Mouse (Mus musculus): ENCODE data around the gene Dram1. TPM values are rescaled to one million over a fixed set of nuclear protein-coding genes. Genes with fewer than 3 reads are reported as not detected.
A peak's percentile ranks its signal among the peaks of the same experiment; 100 is the strongest.

The Dram1 gene
- polyA plus RNA-seq, 1 experiment from 2014 or later: 0.48 TPM

GRCm38 (mm10) chr10:88309851-88310250, 69.0 kb downstream of the Dram1 start:
- Histone ChIP-seq H3K4me3 (ENCODE audit: low read depth, low read length) (no peak overlapping the region), H3K4me2 (ENCODE audit: low read depth, severe bottlenecking) (no peak overlapping the region), H3K9ac (ENCODE audit: low read length) (no peak overlapping the region), H3K9me3 (ENCODE audit: control insufficient read depth, low read length) (no peaks in the 10 kb centered on the region), H3K27me3 (ENCODE audit: control insufficient read depth, insufficient read depth, low read length) (no peaks in the 10 kb centered on the region), H3K27ac (replicated peaks; ENCODE audit: low read depth, low read length) (no peak overlapping the region), H3K36me3 (ENCODE audit: control insufficient read depth, insufficient read depth, low read length) (no peaks in the 10 kb centered on the region), H3K4me1 (ENCODE audit: control insufficient read depth, insufficient read depth, low read length) (no peaks in the 10 kb centered on the region)
- WGBS: 74% methylated on average over 10 of the region's 10 CpGs
- ATAC-seq (ENCODE audit: insufficient number of reproducible peaks, low FRiP score, low TSS enrichment, low read depth) (no peak), DNase-seq (ENCODE audit: low spot score) (no peak)

GRCm38 (mm10) chr10:88306235-88306634, 72.6 kb downstream of the Dram1 start:
- H3K36me3 ChIP-seq (ENCODE audit: control insufficient read depth, insufficient read depth, low read length): no peaks in the 10 kb centered on the region
- 97% methylated on average over 3 of the region's 3 CpGs for WGBS
- no peak overlapping the region for H3K4me3 ChIP-seq (ENCODE audit: low read depth, low read length)
- no peak overlapping the region for H3K4me2 ChIP-seq (ENCODE audit: low read depth, severe bottlenecking)
- no peaks in the 10 kb centered on the region for H3K9me3 ChIP-seq (ENCODE audit: control insufficient read depth, low read length)
- DNase-seq (ENCODE audit: low spot score) (no peak), ATAC-seq (ENCODE audit: insufficient number of reproducible peaks, low FRiP score, low TSS enrichment, low read depth) (no peak)
- H3K4me1 ChIP-seq (ENCODE audit: control insufficient read depth, insufficient read depth, low read length): no peaks in the 10 kb centered on the region
- no peaks in the 10 kb centered on the region for H3K27me3 ChIP-seq (ENCODE audit: control insufficient read depth, insufficient read depth, low read length)
- no peak overlapping the region for H3K27ac ChIP-seq (replicated peaks; ENCODE audit: low read depth, low read length)
- no peak overlapping the region for H3K9ac ChIP-seq (ENCODE audit: low read length)

DNA sequence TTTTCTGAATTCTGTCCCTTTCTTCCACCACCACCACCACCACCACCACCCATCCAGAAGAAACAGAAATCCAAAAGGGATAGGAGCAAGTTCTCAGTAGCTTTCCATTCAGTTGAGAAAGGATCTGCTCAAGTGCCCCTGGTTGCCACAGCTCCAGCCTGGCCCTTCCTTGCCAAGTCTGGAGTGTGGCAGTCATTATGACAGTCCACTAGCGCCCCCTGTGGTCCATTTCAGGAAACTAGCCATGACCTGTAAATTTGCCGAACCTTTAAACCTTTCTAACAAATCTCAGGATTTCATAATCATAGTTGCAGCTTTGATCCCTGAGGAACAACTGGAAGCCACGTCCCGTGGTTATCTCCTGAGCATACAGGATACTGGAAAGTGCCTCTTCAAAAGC, 74.6 kb downstream of the Dram1 start:
- 11% methylated on average over 4 of the region's 4 CpGs for WGBS
- ATAC-seq (ENCODE audit: insufficient number of reproducible peaks, low FRiP score, low TSS enrichment, low read depth) (no peak), DNase-seq (ENCODE audit: low spot score) (peak; percentile 90)
- Histone ChIP-seq H3K4me2 (ENCODE audit: low read depth, severe bottlenecking) (no peak overlapping the region), H3K4me1 (ENCODE audit: control insufficient read depth, insufficient read depth, low read length) (no peaks in the 10 kb centered on the region), H3K4me3 (ENCODE audit: low read depth, low read length) (no peak overlapping the region), H3K27ac (replicated peaks; ENCODE audit: low read depth, low read length) (no peak overlapping the region), H3K9me3 (ENCODE audit: control insufficient read depth, low read length) (no peaks in the 10 kb centered on the region), H3K9ac (ENCODE audit: low read length) (no peak overlapping the region), H3K36me3 (ENCODE audit: control insufficient read depth, insufficient read depth, low read length) (no peaks in the 10 kb centered on the region), H3K27me3 (ENCODE audit: control insufficient read depth, insufficient read depth, low read length) (no peaks in the 10 kb centered on the region)

DNA sequence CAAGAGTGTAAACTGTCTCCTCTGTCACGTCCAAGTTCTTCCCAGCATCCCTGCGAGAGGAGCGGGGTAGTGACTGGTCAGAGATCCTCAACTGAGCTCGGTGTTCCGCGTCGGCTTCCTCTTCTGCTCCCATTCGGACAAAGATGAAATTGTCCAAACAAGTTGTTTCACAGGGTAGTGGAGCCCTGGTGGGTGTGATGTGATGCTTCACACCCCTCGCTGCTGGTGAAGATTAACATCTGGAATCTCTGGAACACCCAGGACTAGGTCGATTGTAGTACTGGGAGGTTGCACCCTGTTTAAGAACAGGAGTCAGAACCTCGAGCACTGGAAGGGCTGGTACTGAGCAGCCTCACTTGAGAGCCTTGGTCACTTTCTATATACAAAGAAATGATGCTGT, 75.8 kb downstream of the Dram1 start:
- Histone ChIP-seq H3K9ac (ENCODE audit: low read length) (no peak overlapping the region), H3K27ac (replicated peaks; ENCODE audit: low read depth, low read length) (no peak overlapping the region), H3K36me3 (ENCODE audit: control insufficient read depth, insufficient read depth, low read length) (no peaks in the 10 kb centered on the region), H3K27me3 (ENCODE audit: control insufficient read depth, insufficient read depth, low read length) (no peaks in the 10 kb centered on the region), H3K4me1 (ENCODE audit: control insufficient read depth, insufficient read depth, low read length) (no peaks in the 10 kb centered on the region), H3K9me3 (ENCODE audit: control insufficient read depth, low read length) (no peaks in the 10 kb centered on the region), H3K4me2 (ENCODE audit: low read depth, severe bottlenecking) (no peak overlapping the region), H3K4me3 (ENCODE audit: low read depth, low read length) (no peak overlapping the region)
- WGBS: 80% methylated on average over 11 of the region's 11 CpGs
- ATAC-seq (ENCODE audit: insufficient number of reproducible peaks, low FRiP score, low TSS enrichment, low read depth): no peak
- no peak for DNase-seq (ENCODE audit: low spot score)

DNA sequence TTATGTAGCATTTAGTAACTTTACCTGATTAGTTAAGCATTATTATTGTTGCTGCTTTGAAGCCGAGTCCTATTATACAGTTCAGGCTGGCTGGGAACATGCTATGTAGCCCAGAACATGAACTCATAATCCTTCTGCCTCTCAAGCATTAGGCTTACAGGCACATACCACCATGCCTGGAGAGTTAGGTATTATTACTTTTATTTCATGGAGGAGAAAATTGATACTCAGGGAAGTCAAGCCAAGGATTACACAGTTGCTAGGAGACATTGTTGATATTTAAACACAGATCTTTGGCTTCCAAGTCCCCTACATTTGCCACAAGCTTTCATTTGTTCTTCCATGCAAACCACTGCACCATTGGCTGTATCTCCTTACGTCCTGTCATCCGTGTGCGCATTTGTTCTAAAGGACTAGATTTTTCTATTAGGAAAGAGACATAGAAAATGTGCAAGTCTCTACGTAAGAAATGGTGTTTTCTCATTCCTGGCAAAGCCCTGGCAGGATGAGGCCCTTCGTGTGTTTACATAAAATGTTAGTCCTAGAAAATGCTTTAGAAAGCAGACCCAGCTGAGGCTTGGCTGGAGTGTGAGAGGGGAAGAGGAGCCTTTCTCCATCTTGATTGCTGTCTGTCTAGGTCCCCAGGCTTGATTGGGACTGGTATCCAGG, 76.9 kb downstream of the Dram1 start:
- Histone ChIP-seq H3K4me2 (ENCODE audit: low read depth, severe bottlenecking) (no peak overlapping the region), H3K27me3 (ENCODE audit: control insufficient read depth, insufficient read depth, low read length) (no peaks in the 10 kb centered on the region), H3K9me3 (ENCODE audit: control insufficient read depth, low read length) (no peaks in the 10 kb centered on the region), H3K9ac (ENCODE audit: low read length) (no peak overlapping the region), H3K4me1 (ENCODE audit: control insufficient read depth, insufficient read depth, low read length) (no peaks in the 10 kb centered on the region), H3K27ac (replicated peaks; ENCODE audit: low read depth, low read length) (no peak overlapping the region), H3K36me3 (ENCODE audit: control insufficient read depth, insufficient read depth, low read length) (no peaks in the 10 kb centered on the region), H3K4me3 (ENCODE audit: low read depth, low read length) (no peak overlapping the region)
- ATAC-seq (ENCODE audit: insufficient number of reproducible peaks, low FRiP score, low TSS enrichment, low read depth) (no peak), DNase-seq (ENCODE audit: low spot score) (no peak)
- 85% methylated on average over 6 of the region's 6 CpGs for WGBS

DNA sequence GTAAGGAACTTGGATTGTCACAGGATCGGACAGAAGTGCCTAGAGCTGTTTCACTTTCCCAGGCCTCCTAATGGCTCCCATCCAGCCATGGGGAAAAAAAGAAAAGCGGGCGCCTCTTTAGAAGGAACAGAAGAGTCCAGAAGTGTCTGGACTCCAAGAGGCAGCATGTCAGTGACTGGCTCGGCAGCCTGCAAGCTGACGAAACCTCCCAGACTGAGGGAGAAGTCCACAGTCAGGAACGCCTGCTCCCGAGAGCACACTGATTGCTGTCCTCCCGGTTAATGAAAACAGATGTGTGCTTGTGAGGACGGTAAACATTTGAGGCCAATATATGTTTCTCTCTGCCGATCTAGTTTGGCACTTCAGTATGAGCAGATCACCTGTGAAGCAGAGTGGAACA, 81.9 kb downstream of the Dram1 start:
- DNase-seq (ENCODE audit: low spot score): peak; percentile 33
- no peaks in the 10 kb centered on the region for H3K4me1 ChIP-seq (ENCODE audit: control insufficient read depth, insufficient read depth, low read length)
- no peaks in the 10 kb centered on the region for H3K27me3 ChIP-seq (ENCODE audit: control insufficient read depth, insufficient read depth, low read length)
- no peak overlapping the region for H3K4me2 ChIP-seq (ENCODE audit: low read depth, severe bottlenecking)
- ATAC-seq (ENCODE audit: insufficient number of reproducible peaks, low FRiP score, low TSS enrichment, low read depth): no peak
- H3K27ac ChIP-seq (replicated peaks; ENCODE audit: low read depth, low read length): no peak overlapping the region
- H3K4me3 ChIP-seq (ENCODE audit: low read depth, low read length): no peak overlapping the region
- no peaks in the 10 kb centered on the region for H3K9me3 ChIP-seq (ENCODE audit: control insufficient read depth, low read length)
- no peak overlapping the region for H3K9ac ChIP-seq (ENCODE audit: low read length)
- WGBS: 33% methylated on average over 10 of the region's 10 CpGs
- no peaks in the 10 kb centered on the region for H3K36me3 ChIP-seq (ENCODE audit: control insufficient read depth, insufficient read depth, low read length)

GRCm38 (mm10) chr10:88295091-88295490, 83.8 kb downstream of the Dram1 start:
- WGBS: 90% methylated on average over 6 of the region's 6 CpGs
- Histone ChIP-seq H3K27ac (replicated peaks; ENCODE audit: low read depth, low read length) (no peak overlapping the region), H3K4me3 (ENCODE audit: low read depth, low read length) (no peak overlapping the region), H3K9ac (ENCODE audit: low read length) (no peak overlapping the region), H3K9me3 (ENCODE audit: control insufficient read depth, low read length) (no peaks in the 10 kb centered on the region), H3K36me3 (ENCODE audit: control insufficient read depth, insufficient read depth, low read length) (no peaks in the 10 kb centered on the region), H3K4me1 (ENCODE audit: control insufficient read depth, insufficient read depth, low read length) (no peaks in the 10 kb centered on the region), H3K4me2 (ENCODE audit: low read depth, severe bottlenecking) (no peak overlapping the region), H3K27me3 (ENCODE audit: control insufficient read depth, insufficient read depth, low read length) (no peaks in the 10 kb centered on the region)
- ATAC-seq (ENCODE audit: insufficient number of reproducible peaks, low FRiP score, low TSS enrichment, low read depth) (no peak), DNase-seq (ENCODE audit: low spot score) (no peak)

GRCm38 (mm10) chr10:88288061-88288460, 90.8 kb downstream of the Dram1 start:
- H3K9me3 ChIP-seq (ENCODE audit: control insufficient read depth, low read length): no peaks in the 10 kb centered on the region
- H3K4me2 ChIP-seq (ENCODE audit: low read depth, severe bottlenecking): no peak overlapping the region
- H3K4me1 ChIP-seq (ENCODE audit: control insufficient read depth, insufficient read depth, low read length): no peaks in the 10 kb centered on the region
- ATAC-seq (ENCODE audit: insufficient number of reproducible peaks, low FRiP score, low TSS enrichment, low read depth) (no peak), DNase-seq (ENCODE audit: low spot score) (no peak)
- H3K27me3 ChIP-seq (ENCODE audit: control insufficient read depth, insufficient read depth, low read length): no peaks in the 10 kb centered on the region
- no peak overlapping the region for H3K4me3 ChIP-seq (ENCODE audit: low read depth, low read length)
- H3K9ac ChIP-seq (ENCODE audit: low read length): no peak overlapping the region
- WGBS: 89% methylated on average over 10 of the region's 10 CpGs
- H3K27ac ChIP-seq (replicated peaks; ENCODE audit: low read depth, low read length): no peak overlapping the region
- no peaks in the 10 kb centered on the region for H3K36me3 ChIP-seq (ENCODE audit: control insufficient read depth, insufficient read depth, low read length)

GRCm38 (mm10) chr10:88287261-88287660, 91.6 kb downstream of the Dram1 start:
- WGBS: 87% methylated on average over 8 of the region's 8 CpGs

More at GRCm38 (mm10) chr10:88287261-88287660, 91.6 kb downstream of the Dram1 start:
- H3K9me3 ChIP-seq (ENCODE audit: control insufficient read depth, low read length): no peaks in the 10 kb centered on the region
- H3K36me3 ChIP-seq (ENCODE audit: control insufficient read depth, insufficient read depth, low read length): no peaks in the 10 kb centered on the region
- ATAC-seq (ENCODE audit: insufficient number of reproducible peaks, low FRiP score, low TSS enrichment, low read depth) (no peak), DNase-seq (ENCODE audit: low spot score) (no peak)
- no peaks in the 10 kb centered on the region for H3K27me3 ChIP-seq (ENCODE audit: control insufficient read depth, insufficient read depth, low read length)
- no peak overlapping the region for H3K4me2 ChIP-seq (ENCODE audit: low read depth, severe bottlenecking)
- no peak overlapping the region for H3K9ac ChIP-seq (ENCODE audit: low read length)
- H3K4me3 ChIP-seq (ENCODE audit: low read depth, low read length): no peak overlapping the region
- no peaks in the 10 kb centered on the region for H3K4me1 ChIP-seq (ENCODE audit: control insufficient read depth, insufficient read depth, low read length)
- 0 out of 2 replicates have a peak overlapping the region, but pooled peaks have one; percentile 8 for H3K27ac ChIP-seq (replicated peaks; ENCODE audit: low read depth, low read length)

All from limb, embryonic 11.5 days (tissue).